Mouse (Mus musculus) 3134 (cell line): ENCODE results near the gene Vmn2r107.

Experiments used
- DNase-seq: peaks from one replicate; pipeline ENCODE4 v3.0.0-alpha.2; 2011; ENCODE audit warnings: low spot score; ENCODE audit not compliant: insufficient read length; ENCODE audit errors: extremely low read depth

Gene Vmn2r107

DNA sequence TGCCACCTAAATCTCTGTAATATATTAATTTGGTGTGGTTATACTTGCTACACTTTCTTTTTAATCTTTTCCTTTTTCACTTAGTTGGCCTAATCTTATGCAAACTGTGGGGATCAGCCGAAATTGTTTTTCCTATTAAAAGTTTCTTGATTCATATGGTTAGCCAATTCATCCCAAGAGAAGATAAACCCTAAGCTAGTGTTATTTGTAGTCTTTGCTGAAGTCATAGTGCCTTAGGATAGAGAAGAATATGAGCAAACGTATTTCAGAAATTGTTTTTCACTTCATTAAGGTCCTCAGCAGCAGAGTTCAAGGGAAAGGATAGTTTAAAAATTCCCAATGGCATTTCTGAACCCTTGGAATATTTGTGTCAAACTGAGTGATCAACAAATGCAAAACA, at the start of gene Vmn2r107:
TSS of gene Vmn2r107 (plus strand) at position 301 of the 400 bp plus-strand sequence.
- no peak for DNase-seq

DNA sequence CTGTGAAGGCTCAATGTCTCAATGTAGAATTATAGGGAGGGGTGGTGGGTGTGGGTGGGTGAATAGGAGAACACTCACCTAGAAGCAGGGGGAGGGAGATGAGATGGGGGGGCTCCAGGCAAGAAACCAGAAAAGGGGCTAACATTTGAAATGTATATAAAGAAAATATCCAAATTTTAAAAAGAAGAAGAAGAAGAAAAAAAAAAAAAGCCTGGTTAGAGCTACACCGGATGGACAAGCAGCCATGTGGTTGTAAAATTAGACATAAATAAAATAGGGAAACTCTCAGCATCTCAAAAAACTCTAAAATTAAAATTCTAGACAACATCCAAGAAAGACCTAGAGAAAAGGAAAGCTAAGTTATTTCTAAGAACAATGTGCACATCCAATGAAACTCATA, 39.3 kb upstream of the Vmn2r107 start:
- no peak for DNase-seq

DNA sequence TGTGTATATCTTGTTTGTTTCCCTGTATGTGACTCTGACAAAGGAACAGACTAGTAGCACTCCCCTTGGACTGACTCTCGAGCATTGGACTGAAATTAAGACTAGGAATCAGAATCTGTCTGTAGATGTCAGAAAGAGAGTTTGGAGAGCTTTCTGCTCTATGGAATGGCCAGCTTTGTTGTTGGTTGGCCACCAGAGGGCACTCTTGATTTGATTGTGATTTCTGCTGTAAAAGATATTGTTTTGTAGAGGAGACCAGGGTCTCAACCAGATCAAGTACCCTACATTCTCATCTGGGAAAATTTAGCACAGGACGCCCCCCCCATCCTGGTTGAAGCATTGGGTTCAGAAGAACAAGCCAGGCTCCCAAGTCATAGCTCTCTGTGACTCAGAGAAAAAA, 54.1 kb downstream of the Vmn2r107 start:
- DNase-seq, result no peak

DNA sequence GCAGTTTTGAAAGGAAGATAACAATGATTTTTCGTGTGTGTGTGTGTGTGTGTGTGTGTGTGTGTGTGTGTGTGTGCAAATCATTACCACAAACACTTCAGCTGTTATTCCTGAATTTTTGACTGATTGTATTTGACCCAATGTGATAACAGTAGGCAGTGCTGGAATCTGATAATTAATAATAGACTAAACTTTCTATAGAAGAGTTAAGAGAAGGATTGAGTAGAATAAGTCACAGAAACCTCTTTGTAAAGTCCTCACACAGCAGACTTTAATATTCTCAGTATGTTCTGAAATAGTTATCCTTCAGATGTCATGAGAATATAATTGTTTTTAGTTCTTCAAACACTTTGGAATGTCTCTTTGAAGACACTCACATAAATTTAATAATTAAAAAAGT, 68.8 kb downstream of the Vmn2r107 start, which contains the start of gene Vmn1r224:
TSS of gene Vmn1r224 (plus strand) at position 301 of the 400 bp plus-strand sequence.
- no peak for DNase-seq
